Mouse (Mus musculus) spleen, postnatal 14 days (tissue): ENCODE data around the gene Ccdc69.
"Not testable (repeated sequence)": the region's sequence is repeated elsewhere in the genome, so short reads cannot be mapped to it uniquely, and the experiment has no call there.

ENCODE experiments used
- DNase-seq, 2 experiments: peaks; one replicate each; pipeline ENCODE4 v3.0.0; 2021 to 2022; ENCODE audit warnings: low spot score in 2 of 2

The Ccdc69 gene

DNA sequence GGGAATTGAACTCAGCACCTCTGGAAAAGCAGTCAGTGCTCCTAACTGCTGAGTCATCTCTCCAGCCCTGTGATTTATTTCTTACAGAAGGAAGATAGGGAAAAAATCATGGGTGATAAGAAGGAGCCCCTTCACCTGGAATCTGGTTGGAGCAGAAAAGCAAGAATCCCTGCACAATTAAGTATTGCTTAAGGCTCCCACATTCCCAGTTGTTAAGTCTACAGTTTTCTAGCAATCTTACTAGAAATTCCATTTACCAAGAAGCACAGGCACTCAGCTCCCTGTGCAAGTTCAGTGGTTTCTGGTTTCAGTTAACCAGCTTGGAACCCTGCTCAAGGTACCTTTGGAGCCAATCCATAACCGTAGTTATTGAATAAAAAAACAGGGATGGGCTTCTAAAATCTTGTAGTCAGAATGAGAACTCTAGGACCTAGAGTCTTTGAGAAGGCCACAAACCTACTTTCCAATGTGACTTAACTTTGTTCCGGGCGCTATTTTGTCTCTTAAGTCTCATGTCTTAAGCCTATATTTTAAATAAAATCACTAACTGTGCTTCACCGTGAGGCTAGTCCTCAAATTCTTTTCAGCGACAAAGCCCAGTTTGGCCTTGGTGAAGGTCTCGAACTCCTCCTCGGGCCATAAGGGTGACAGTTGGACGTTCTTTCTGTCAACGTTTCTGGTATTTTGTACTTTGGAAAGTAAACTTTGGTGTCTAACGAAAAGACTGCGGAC lies 19.0 kb upstream of the Ccdc69 start:
- DNase-seq: no peak

DNA sequence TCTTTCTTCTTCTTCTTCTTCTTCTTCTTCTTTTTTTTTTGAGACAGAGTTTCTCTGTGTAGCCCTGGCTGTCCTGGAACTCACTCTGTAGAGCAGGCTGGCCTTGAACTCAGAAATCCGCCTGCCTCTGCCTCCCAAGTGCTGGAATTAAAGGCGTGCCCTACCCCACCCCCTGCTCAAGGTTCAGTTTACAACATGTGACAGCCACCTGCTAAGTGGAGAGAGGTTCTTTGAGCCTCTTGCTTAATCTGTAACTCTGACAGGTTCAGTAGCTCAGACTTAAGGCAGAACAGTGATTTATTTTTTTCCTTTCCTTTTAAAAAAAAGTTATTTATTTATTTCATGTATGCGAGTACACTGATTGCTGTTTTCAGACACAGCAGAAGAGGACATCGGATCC lies 18.4 kb upstream of the Ccdc69 start:
- not testable (repeated sequence) for DNase-seq

DNA sequence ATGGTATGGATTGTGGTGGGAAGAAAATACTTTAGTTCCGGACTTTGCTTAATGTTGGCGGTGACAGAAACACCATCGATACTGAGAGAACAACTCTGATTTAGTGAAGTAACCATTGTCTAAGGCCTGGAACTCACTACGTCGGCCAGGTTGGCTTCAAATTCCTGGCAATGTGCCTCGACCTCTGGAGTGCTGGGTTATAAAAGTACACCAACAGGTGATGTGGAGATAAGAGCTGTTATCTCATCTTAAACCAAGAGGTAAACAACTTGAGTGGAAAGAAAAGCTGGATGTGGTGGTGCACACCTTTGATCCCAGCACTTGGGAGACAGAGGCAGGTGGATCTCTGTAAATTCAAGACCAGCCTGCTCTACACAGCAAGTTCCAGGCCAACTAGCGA lies 15.2 kb upstream of the Ccdc69 start:
- no peak for DNase-seq

DNA sequence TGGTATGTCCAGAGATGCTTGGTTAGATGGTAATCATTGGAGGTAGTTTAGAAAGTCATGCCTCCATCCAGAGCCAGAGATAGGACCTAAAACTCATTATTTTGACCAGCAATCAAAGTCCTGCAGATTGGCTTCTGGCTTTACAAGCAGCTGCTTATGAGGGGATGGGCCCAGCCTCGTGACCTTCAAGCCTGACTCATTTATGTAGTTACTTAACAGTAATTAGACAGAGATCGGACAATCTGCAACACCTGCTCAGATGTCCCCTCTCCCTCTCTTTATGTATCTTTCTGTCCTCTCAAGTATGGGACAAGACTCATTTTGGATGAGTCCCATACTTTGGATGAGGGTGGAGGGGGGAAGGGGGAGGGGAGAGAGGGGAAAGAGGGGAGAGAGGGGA lies 12.0 kb upstream of the Ccdc69 start:
- no peak for DNase-seq

DNA sequence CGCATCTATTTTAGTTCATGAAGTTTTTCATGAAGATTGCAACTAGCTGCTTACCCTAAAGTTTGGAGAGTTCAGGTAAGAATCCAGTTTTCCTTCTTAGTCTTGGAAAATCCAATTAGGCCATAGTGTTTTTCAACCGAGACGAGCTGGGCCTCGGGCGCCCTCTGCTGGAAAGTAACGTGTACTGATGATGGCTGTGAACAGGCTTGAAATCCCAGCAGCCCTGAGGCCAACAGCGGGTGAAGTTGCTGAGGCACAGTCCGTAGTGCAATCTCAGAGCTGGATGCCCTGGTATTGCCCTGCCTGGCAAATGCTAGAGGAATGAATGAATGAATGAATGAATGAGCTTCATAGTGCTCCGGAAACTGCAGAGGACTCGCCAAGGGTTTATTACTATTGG lies 9.1 kb upstream of the Ccdc69 start:
- peak in 1 of 2 experiments; percentile 39 for DNase-seq

DNA sequence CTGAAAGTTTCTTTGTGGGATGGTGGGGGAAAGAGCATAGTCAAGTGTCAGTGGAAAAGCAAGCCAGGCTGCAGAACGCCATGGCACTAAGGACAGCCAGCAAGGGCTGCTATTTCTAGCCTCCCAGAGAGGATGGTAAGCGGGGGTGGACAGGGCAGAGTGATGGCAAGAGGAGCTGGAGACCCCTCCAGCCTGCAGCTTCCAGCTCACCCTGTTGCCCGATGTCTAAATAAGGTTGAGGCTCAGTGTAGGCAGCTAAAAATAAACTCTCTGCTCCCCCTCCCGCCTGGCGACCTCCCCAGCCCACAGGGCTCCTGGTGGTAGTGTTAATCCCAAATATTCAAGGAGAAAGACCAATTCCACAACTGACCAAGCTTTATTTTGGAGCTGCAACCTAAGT lies 7.5 kb upstream of the Ccdc69 start:
- DNase-seq: no peak

DNA sequence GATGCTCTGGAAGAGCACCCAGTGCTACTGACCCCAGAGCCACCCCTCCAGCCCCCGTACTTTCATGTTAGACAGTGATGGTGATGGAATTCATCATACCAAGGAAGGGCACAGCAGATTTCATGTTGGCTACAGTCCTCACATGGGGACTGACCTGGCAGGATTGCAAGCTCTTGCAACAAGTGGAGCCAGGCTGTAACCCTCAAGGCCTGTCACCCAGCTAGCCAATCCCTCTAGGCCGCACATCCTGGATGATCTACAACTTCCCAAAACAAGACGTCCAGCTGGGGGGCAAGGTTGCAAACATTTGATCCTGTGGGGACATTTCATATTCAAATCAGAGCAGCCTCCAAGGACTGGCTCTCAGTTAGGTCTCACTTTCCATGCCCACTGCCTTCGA lies 6.7 kb upstream of the Ccdc69 start:
- DNase-seq: no peak

DNA sequence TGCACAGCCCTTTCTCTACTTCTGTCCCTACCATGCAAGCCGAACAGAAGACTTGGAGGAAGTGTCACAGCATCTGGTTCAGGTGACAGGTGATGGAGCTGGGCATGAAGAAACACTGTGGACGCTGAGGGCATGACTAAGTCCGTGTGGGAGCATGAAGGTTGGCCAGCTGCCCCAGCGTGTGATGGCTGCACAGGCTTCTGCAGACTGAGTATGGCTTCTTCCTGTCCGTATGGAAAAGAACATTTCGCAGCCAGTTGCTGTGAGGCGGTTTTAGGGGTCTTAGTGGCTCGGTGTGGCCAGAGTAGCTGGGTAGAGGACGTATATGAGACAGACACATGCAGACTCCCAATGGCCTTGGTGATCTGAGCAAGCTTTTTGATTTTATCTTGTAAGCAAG lies 3.3 kb upstream of the Ccdc69 start:
- DNase-seq: no peak

DNA sequence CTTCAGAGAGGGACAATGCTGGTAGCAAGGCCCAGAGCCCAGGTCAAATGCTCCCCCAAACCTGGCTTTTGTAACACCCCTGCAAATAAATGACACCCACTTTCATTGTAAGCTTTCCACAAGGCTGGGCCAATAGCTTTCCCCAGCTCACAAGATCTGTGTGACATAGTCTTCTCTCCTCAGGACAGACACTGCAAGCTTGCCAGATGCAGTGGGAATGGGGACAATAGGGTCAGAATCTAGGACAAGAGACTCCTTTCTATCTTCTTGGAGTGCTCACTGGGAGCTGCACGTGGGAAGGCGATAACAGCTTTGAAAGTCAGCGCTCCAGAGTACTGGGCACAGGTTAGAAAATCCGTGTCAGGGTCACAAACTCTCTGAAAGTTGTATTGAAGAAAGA lies 1.2 kb upstream of the Ccdc69 start:
- no peak for DNase-seq

DNA sequence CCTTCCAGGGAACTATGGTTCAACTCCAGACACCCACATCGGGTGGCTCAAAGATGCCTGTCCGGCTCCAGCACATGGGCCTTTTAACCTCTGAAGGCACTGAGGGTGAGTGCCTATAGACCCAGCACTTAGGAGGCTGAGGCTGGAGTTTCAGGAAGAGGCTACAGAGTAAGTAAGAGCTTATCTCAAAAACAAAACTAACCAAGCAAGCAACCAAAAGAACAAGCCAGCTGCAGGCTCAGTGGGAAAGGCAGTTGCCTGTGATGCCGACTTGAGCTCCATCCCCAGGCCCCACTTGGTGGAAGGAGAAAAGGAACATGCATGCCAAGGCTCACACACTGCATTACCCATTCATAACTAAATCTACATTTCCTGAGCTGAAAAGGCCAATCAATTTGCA lies 571 bp upstream of the Ccdc69 start:
- no peak for DNase-seq

DNA sequence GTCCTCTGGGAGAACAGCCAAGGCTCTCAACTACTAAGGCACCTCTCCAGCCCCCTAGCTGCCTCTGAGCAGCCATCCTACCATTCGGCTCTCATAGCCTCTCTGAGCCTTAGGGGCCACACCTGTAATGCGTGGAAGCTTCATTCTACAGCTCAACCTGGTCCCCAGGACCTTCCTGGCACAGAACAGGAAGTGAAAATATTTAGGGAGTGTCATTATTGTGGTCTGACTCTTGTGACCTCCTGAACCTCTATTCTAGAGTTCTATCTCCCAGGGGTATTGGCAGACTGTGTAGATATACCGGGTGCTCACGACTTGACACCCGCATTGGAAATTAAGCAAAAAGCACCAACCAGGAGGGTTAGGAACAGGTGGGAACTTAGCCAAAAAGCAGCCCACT lies 1.7 kb downstream of the Ccdc69 start:
- DNase-seq: no peak

DNA sequence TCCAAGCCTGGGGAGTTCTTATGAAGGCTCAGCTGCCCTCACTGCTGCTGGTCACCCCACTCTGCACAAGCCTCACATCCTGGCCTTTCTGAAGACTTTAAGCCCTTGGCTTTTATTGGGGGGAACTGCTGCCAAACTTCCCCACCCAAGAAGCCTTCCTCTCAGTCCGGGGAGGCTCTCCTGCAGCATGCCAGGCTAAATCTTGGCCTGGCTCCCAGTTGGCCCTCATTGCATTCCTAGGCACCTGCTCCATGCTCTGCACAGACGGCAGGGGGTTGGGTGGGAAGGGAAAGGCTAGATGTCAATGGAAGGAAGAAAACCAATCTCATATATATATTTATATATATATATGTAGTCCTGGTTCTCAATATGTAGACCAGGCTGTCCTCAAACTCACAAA lies 2.3 kb downstream of the Ccdc69 start:
- no peak for DNase-seq

DNA sequence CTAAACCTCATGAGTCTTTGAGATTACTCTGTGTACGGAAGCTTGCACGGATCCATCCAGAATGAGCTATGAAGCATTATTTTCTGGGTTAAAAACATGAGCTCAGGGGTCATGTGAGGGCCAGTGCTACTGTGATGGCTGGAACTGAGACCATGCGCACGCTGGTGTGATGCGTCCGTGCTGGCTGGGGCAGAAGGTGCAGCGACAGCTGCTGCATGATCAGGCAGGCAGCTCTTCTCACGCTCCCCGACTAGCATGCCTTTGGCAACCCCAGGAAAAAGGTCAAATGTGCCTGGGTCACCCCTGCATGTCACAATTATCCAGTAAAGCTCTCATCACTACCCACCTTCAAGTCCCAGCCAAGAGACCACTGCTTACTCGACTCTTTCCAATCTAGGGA lies 4.7 kb downstream of the Ccdc69 start:
- no peak for DNase-seq

DNA sequence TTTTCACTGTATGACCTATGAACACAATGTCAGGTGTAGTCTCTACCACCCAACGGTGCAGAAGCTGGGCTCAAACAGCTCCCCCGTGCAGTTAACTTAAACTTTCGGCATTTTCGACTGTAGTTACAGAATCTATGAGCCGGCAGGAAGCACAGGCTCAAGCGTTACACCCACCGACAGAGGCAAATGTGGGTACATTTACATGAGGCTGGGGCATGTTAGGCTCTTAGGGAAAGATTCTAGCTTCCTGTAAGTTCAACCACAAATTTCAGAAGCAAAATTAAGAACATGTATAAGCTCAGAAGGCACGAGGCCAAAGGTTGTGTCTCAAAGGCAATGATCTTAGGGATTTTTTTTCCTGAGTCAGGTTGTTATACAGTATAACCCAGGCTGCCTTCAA lies 5.5 kb downstream of the Ccdc69 start:
- no peak for DNase-seq

DNA sequence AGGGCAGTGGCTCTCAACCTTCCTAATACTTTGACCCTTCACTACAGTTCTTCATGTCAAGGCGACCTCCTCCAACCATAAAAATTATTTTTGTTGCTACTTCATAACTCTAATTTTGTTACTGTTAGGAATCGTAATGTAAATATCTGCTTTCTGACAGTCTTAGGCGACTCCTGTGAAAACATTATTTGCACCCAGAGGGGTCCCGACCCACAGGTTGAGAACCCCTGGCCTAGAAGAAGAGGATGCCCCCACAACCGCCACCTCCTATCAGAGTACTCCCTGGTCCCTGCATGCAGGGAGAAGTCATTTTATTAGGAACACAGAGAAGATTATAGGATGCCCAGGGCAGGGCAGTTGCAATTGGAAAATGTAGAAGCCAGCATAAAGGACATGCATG lies 6.6 kb downstream of the Ccdc69 start:
- no peak for DNase-seq

DNA sequence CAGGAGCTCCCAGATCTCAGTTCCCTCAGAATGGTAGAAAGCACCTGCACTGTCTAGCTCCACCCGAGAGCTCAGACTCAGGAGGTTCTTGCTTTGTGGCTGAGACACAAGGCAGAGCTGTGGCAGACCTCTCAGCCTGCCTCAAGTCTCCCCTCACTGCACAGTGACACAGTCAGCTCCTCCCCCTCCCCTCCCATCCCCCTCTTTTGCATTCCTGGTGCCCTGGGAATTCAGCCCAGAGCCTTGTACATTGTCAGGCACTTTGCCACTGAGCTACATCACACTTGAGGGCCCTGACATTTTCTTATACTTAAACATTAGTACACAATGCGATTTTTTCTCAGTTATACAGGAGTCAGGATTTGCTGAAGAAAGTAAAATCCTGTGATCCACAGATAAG lies 8.9 kb downstream of the Ccdc69 start:
- DNase-seq: no peak

DNA sequence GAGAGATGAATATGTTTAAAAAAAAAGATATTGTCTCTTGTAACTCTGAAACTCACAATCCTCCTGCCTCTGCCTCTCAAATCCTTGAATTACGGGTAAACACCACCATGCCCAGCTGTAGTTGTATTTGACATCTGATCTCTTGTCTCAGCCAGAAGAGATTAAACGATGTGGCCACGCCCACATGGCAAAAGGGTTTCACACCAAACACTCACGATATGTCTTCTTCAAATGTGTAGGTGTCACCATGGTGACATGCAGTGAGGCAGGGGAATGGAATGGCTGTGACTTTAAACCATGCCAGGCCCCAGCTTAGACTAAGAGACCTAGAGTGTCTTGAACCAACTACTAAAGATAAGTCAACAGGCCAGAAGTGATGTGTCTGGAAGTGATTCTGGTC lies 11.0 kb downstream of the Ccdc69 start:
- DNase-seq: no peak

DNA sequence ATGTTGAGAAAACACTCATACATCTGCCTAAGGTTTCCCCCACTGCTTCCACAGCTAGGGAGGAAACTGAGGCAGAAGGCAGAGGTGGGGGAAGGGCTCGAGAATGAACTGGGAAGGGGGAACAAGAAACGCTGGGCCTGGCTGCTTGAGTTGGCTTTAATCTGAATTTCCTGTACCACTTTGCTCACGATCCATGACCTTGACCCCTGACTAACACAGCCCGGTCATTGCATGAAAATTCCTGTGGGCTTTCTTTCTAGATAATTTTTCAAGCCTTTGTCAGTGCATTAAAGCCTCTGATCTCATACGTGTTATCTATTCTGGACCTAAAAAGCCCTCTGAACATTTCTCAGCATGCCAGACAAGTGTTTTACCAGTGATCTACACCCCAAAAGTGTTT lies 15.1 kb downstream of the Ccdc69 start:
- DNase-seq: no peak

DNA sequence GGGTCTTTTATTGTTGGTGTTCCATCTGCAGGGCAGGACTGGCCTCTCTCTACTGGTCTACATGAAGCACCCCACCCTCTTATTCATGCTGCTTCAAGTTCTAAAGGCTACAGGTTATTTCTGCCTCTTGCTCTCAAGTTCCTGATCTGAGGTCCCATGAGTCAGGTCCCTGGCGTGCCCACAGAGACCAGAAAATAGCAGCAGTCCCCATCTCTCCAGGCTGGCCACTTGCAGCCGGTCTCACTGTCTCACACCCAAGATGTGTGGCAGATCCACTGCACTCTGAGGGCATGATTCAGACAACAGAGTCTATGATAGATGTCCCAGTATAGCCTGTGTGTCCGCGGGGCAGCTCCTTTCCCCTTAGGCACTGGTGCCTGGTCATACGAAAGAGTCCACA lies 17.1 kb downstream of the Ccdc69 start:
- no peak for DNase-seq

DNA sequence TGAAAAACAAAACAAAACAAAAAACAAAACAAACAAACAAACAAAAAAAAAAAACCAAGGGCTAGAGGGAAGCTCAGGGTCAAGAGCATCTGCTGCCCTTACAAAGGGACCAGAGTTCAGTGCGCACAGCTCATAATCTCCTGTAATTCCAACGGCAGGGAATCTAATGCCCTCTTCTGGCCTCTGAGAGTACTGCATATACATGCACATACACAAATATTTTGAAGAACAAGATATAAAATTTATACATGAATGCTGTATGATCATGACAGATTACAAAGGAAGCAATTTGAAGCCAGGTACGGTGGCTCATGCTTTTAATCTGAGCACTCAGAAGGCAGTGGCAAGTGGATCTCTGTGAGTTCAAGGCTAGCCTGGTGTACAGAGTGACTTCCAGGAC lies 20.4 kb downstream of the Ccdc69 start:
- DNase-seq: no peak

DNA sequence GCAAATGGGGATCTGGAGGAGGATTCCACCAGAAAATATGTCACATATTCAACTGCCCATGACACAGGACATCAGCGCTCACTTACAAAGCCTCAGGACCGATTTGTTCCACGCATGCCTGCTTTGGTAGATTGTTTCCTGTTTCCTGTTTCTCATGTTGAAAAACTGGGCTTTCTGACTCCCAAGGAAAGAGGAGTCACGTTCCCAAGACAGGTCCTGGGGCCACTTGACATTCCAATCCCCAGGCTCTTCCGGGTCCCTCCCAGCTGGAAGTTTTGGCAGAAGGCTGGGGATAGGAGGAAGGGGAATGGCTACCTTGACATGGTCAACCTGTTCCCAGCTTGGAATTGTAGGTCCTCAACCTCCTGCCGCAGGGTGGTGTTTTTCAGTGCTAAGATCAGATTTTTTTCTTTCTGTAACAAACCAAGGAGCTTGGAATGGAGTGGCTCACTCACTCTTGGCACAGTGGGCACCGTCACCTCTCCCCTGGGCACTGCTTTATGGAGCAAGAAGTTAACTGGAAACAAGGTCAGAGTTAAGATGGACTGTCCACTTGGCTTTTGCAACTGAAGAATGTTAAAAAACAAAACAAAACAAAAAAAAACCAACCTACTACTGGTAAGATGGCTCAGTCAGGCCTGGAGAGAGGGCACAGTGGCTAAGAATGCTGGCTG lies 27.0 kb downstream of the Ccdc69 start:
- DNase-seq: no peak

DNA sequence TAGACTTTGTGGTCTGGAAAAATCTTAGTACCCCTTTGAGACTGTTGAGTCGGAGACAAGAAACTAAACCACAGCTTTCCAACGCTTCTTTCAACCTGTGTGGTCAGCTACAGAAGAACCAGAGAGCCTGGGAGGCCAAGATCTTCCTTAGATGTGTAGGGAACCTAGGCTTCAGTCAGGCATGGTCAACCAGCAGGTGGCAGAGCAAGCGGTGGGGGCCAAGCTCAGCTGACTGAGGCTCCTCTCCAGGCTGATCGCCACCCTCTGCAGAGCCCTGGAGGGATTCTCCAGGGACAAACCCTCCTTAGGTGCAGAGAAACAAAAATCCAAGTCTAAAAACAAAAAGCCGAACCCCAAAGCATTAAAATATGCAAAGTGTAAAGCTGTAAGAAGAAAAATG lies 31.3 kb downstream of the Ccdc69 start:
- DNase-seq: peak; percentile 29 to 52

DNA sequence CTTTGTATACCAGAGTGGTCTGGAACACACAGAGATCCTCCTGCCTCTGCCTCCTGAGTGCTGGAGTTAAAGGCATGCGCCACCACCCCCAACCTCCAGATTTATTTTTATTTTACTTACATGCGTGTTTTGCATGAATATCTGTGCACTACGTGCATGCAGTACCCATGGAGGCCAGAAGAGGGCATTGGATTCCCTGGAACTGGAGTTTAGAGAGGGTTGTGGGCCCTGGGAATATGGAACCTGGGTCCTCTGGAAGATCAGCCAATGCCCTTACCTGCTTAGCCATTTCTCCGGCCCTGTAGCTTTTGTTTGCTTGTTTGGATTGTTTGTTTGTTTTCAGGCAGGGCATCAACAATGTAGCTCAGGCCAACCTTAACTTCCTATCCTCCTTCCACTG lies 36.6 kb downstream of the Ccdc69 start:
- peak in 1 of 2 experiments; percentile 18 for DNase-seq

DNA sequence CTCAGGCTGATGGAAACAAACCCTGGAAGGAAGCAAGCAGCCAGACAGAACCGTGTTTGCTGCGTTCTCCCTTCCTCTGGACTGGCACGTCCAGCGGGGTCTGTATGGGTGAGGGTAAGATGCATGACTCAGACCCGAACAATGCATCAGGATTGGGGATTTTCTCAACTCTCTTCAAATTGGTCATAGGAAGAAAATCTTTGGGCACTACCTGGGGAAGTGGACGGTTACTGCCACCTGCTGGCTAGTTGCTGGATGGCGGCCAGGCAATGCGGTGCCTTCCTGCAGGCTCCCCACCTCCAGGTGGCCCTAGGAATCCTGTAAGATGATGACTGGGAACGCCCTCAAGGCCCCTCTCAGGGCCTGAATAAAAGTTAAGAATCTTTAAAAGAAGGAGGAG lies 38.3 kb downstream of the Ccdc69 start:
- peak; percentile 57 to 74 for DNase-seq
